Mouse (Mus musculus) hindbrain, postnatal 0 days (tissue): ENCODE results near the gene Wscd2. TPM values are rescaled to one million over a fixed set of nuclear protein-coding genes. Genes with fewer than 3 reads are reported as not detected.

Experiments
- ATAC-seq: fragments of 200-750 bp; cut with Nextera tagmentation; 2 replicates; pipeline ENCODE4 v1.8.0; 2017; ENCODE audit warnings: mild to moderate bottlenecking, moderate TSS enrichment, moderate library complexity
- DNase-seq: peaks from one replicate; pipeline ENCODE4 v3.0.0-alpha.2; 2015; ENCODE audit warnings: low spot score
- H3K27ac ChIP-seq: fragments of 300-500 bp; sonication (generic); 2 replicates; pipeline ENCODE4 v1.5.1; 2014; ENCODE audit warnings: mild to moderate bottlenecking
- H3K27me3 ChIP-seq: fragments of 300-500 bp; sonication (generic); 2 replicates; pipeline ENCODE4 v1.6.1; 2014; ENCODE audit warnings: low read length, mixed read lengths; ENCODE audit not compliant: insufficient read depth
- H3K36me3 ChIP-seq: fragments of 300-500 bp; sonication (generic); 2 replicates; pipeline ENCODE4 v1.6.1; 2014; ENCODE audit warnings: low read length, mixed read lengths; ENCODE audit not compliant: insufficient read depth
- H3K4me1 ChIP-seq: fragments of 300-500 bp; sonication (generic); 2 replicates; pipeline ENCODE4 v1.6.1; 2014; ENCODE audit warnings: antibody characterized with exemption, low read length, mixed read lengths; ENCODE audit not compliant: insufficient read depth
- H3K4me2 ChIP-seq: fragments of 300-500 bp; sonication (generic); 2 replicates; pipeline ENCODE4 v1.6.1; 2014; ENCODE audit warnings: low read depth, mild to moderate bottlenecking, low read length, moderate library complexity, mixed read lengths
- H3K4me3 ChIP-seq: fragments of 300-500 bp; sonication (generic); 2 replicates; pipeline ENCODE4 v1.5.1; 2014; ENCODE audit warnings: low read length
- H3K9ac ChIP-seq: fragments of 300-500 bp; sonication (generic); replicated peaks from 2 replicates; pipeline ENCODE4 v1.6.1; 2014; ENCODE audit warnings: mild to moderate bottlenecking, low read length, moderate library complexity, mixed read lengths
- H3K9me3 ChIP-seq: fragments of 300-500 bp; sonication (generic); 2 replicates; pipeline ENCODE4 v1.6.1; 2016; ENCODE audit warnings: low read length, mixed read lengths
- CTCF ChIP-seq: IDR thresholded peaks from 2 replicates; pipeline ENCODE4 v1.5.1; 2016; ENCODE audit warnings: antibody characterized with exemption, control low read depth, low read depth
- WGBS: fragments of 180-500 bp; shearing (Covaris S2); extraction: QIAGEN DNeasy Blood & Tissue Kit; methylation state at CpG from one replicate; pipeline ENCODE4 v1.1.7; 2014; 5-methylcytosine and 5-hydroxymethylcytosine counted together
- polyA plus RNA-seq: library from polyadenylated mRNA; unstranded; fragments of >200 nt; fragmentation: Nextera tagmentation; extraction: Ambion mirVana; gene quantifications from 2 replicates; pipeline ENCODE4 v1.2.1, GENCODE M21; 2015
- total RNA-seq: library from RNA; depleted of rRNA; stranded (reverse); fragments of >200 nt; gene quantifications from 2 replicates; pipeline ENCODE4 v1.2.3, GENCODE M21; 2014

Gene Wscd2
- total and polyA plus RNA-seq, 2 experiments from 2014 or later = 9.8 to 33.8 TPM

- 76% methylated on average over 12 of the region's 12 CpGs for WGBS
- no peak for TF ChIP-seq CTCF
- H3K9ac ChIP-seq = no peak overlapping the region
- H3K4me2 ChIP-seq = no peak overlapping the region
- DNase-seq (no peak), ATAC-seq (no peak)
- H3K36me3 ChIP-seq = no peaks in the 10 kb centered on the region
- H3K4me1 ChIP-seq = peaks cover 17% of the 10 kb centered on the region
- H3K9me3 ChIP-seq = no peaks in the 10 kb centered on the region
- H3K27ac ChIP-seq = no peak overlapping the region
- H3K4me3 ChIP-seq = no peak overlapping the region
- no peaks in the 10 kb centered on the region for H3K27me3 ChIP-seq
Observed at GRCm38 (mm10) chr5:113611771-113612233, 121.7 kb downstream of the Wscd2 start.

GRCm38 (mm10) chr5:113618716-113619115 lies 128.6 kb downstream of the Wscd2 start:
- H3K36me3 ChIP-seq = no peaks in the 10 kb centered on the region
- no peaks in the 10 kb centered on the region for H3K4me1 ChIP-seq
- no peak overlapping the region for H3K4me3 ChIP-seq
- H3K9me3 ChIP-seq = no peaks in the 10 kb centered on the region
- H3K9ac ChIP-seq = no peak overlapping the region
- DNase-seq (no peak), ATAC-seq (no peak)
- H3K27ac ChIP-seq = no peak overlapping the region
- no peak overlapping the region for H3K4me2 ChIP-seq
- H3K27me3 ChIP-seq = no peaks in the 10 kb centered on the region
- 87% methylated on average over 4 of the region's 4 CpGs for WGBS
- TF ChIP-seq CTCF = no peak

GRCm38 (mm10) chr5:113619151-113619550 lies 129.0 kb downstream of the Wscd2 start:
- no peak for DNase-seq
- WGBS = 83% methylated on average over 1 of the region's 1 CpGs

GRCm38 (mm10) chr5:113620130-113620716 lies 130.1 kb downstream of the Wscd2 start:
- WGBS = 62% methylated on average over 16 of the region's 16 CpGs
- H3K4me1 ChIP-seq = no peaks in the 10 kb centered on the region
- no peaks in the 10 kb centered on the region for H3K27me3 ChIP-seq
- no peak overlapping the region for H3K9ac ChIP-seq
- no peak for DNase-seq
- H3K4me3 ChIP-seq = no peak overlapping the region
- no peak overlapping the region for H3K27ac ChIP-seq
- H3K36me3 ChIP-seq = no peaks in the 10 kb centered on the region
- no peak overlapping the region for H3K4me2 ChIP-seq
- H3K9me3 ChIP-seq = no peaks in the 10 kb centered on the region
- TF ChIP-seq CTCF = no peak
- ATAC-seq = no peak

More at GRCm38 (mm10) chr5:113619151-113619550, 129.0 kb downstream of the Wscd2 start:
- Histone ChIP-seq H3K4me3 (no peak overlapping the region), H3K9me3 (no peaks in the 10 kb centered on the region), H3K27ac (no peak overlapping the region), H3K9ac (no peak overlapping the region), H3K36me3 (no peaks in the 10 kb centered on the region), H3K4me1 (no peaks in the 10 kb centered on the region), H3K27me3 (no peaks in the 10 kb centered on the region), H3K4me2 (no peak overlapping the region)
- no peak for TF ChIP-seq CTCF
- ATAC-seq = no peak

- no peaks in the 10 kb centered on the region for H3K4me1 ChIP-seq
- H3K4me2 ChIP-seq = no peak overlapping the region
Observed at GRCm38 (mm10) chr5:113620999-113621398, 130.9 kb downstream of the Wscd2 start.

GRCm38 (mm10) chr5:113623052-113623451 lies 132.9 kb downstream of the Wscd2 start:
- no peak overlapping the region for H3K4me2 ChIP-seq
- H3K9ac ChIP-seq = no peak overlapping the region
- DNase-seq = no peak
- no peaks in the 10 kb centered on the region for H3K36me3 ChIP-seq
- no peak for TF ChIP-seq CTCF
- H3K27me3 ChIP-seq = no peaks in the 10 kb centered on the region
- H3K4me1 ChIP-seq = no peaks in the 10 kb centered on the region
- WGBS = 27% methylated on average over 1 of the region's 2 CpGs
- no peaks in the 10 kb centered on the region for H3K9me3 ChIP-seq
- no peak overlapping the region for H3K27ac ChIP-seq
- H3K4me3 ChIP-seq = no peak overlapping the region
- no peak for ATAC-seq

More at GRCm38 (mm10) chr5:113620999-113621398, 130.9 kb downstream of the Wscd2 start:
- DNase-seq (no peak), ATAC-seq (no peak)
- 78% methylated on average over 7 of the region's 7 CpGs for WGBS
- Histone ChIP-seq H3K36me3 (no peaks in the 10 kb centered on the region), H3K9ac (no peak overlapping the region), H3K27me3 (no peaks in the 10 kb centered on the region), H3K9me3 (no peaks in the 10 kb centered on the region), H3K4me3 (no peak overlapping the region), H3K27ac (no peak overlapping the region)
- no peak for TF ChIP-seq CTCF

- H3K9ac ChIP-seq = no peak overlapping the region
- H3K4me1 ChIP-seq = no peaks in the 10 kb centered on the region
- no peak overlapping the region for H3K27ac ChIP-seq
- no peak overlapping the region for H3K4me3 ChIP-seq
- H3K27me3 ChIP-seq = no peaks in the 10 kb centered on the region
- no peak overlapping the region for H3K4me2 ChIP-seq
- no peak for TF ChIP-seq CTCF
- 63% methylated on average over 4 of the region's 4 CpGs for WGBS
- no peak for ATAC-seq
- DNase-seq = no peak
- no peaks in the 10 kb centered on the region for H3K36me3 ChIP-seq
- H3K9me3 ChIP-seq = no peaks in the 10 kb centered on the region
Observed at GRCm38 (mm10) chr5:113625068-113625467, 134.9 kb downstream of the Wscd2 start.
